Mouse (Mus musculus): Measurements from ENCODE around the gene Mex3a.
A peak's percentile ranks its signal among the peaks of the same experiment; 100 is the strongest.

- TF ChIP-seq POLR2A (IDR thresholded peaks at IDR 0.05; ENCODE audit: borderline replicate concordance, insufficient read depth, low read length) (0 out of 2 replicates have a peak, but pooled peaks have one; percentile 26), CTCF (IDR thresholded peaks at IDR 0.05; ENCODE audit: borderline replicate concordance, insufficient read depth, low read depth, low read length) (no peak)
These were observed 9.6 kb downstream of the Mex3a start for GRCm38 (mm10) chr3:88541622-88542401.

Data from cerebellum, adult 2 months (tissue).